Mouse (Mus musculus): ENCODE data around the gene Car7. TPM values are rescaled to one million over a fixed set of nuclear protein-coding genes. Genes with fewer than 3 reads are reported as not detected.

The Car7 gene
- polyA plus RNA-seq, 2 experiments = 5.0 to 11.2 TPM

DNA sequence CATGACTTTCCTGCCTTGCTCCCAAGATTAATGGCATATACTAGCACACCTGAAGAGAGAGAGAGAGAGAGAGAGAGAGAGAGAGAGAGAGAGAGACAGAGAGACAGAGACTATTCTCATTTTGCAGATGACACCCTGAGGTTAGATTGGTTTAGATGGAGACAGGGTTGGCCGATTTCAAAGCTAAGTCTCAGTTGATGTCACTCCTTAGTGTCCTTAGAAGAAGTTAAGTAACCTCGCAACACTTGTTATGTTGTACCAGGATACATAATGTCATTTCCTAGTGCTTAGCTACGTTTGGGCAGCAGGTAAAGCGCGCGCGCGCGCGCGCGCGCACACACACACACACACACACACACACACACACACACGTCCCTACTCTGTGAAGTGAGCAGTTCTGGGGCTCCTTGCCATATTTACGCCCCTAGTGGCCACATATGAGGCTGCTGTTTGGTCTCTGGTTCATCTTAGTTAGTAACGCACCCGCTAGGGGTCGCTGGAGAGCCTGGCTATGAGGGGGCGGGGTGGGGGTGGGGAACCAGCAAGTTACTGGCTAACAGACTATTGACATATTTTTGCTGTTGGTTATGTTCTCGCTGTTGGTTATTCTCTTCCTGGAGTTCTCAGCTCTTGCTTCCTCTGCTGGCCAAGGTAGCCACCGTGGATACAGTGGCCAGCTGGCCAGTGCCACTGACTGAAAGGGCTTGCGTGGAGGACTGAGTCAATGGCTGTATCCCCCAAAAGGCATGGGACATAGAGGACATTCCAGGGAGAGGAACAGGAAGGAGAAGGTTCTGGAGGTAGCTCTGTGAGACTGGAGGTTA, 30.4 kb downstream of the Car7 start:
- Histone ChIP-seq H3K27me3 (ENCODE audit: control insufficient read depth, insufficient read depth, low read length) (no peaks in the 10 kb centered on the region), H3K36me3 (replicated peaks; ENCODE audit: control insufficient read depth, insufficient read depth, low read depth) (no peaks in the 10 kb centered on the region), H3K4me2 (ENCODE audit: low read depth) (peak overlapping the region; percentile 36), H3K4me1 (replicated peaks; ENCODE audit: control insufficient read depth in 2 of 2, insufficient read depth in 2 of 2, low read length in 1 of 2) (peaks cover 0 to 5% of the 10 kb centered on the region in 2 experiments; a peak in 2 of 4 replicates), H3K9ac (replicated peaks) (no peak overlapping the region), H3K27ac (no peak overlapping the region), H3K4me3 (ENCODE audit: insufficient read depth in 1 of 2, low read depth in 2 of 2, low read length in 2 of 2) (no peak overlapping the region), H3K9me3 (ENCODE audit: control insufficient read depth, low read length) (no peaks in the 10 kb centered on the region)
- TF ChIP-seq EP300 (IDR thresholded peaks at IDR 0.05; ENCODE audit: low read depth) (no peak), CTCF (IDR thresholded peaks at IDR 0.05; ENCODE audit: low read depth) (peak; percentile 92)
- WGBS (ENCODE audit: insufficient replicate concordance) = 15% methylated on average over 22 of the region's 22 CpGs
- DNase-seq (ENCODE audit: low read depth in 3 of 3, low spot score in 3 of 3) = peak; percentile 74 to 77 (median 76)
- peak; percentile 85 for ATAC-seq (ENCODE audit: insufficient read depth)

DNA sequence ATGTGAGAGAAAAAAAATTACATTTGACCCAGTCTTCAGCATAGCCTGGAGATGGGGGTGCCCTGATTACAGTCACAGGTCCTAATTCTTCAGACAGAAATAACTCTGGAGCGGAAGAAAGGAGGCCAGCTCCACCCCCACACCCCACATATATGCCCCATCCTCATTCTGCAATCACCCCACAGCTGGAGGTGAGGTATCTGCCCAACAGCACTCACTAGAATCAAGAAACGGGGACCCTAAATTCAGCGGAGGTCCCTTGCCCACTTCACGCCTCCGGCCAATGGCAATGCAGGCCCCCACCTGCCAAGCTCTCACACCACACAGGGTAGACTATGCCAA, 30.9 kb downstream of the Car7 start:
- ATAC-seq (ENCODE audit: insufficient read depth) = no peak
- 85% methylated on average over 5 of the region's 5 CpGs for WGBS (ENCODE audit: insufficient replicate concordance)
- H3K9me3 ChIP-seq (ENCODE audit: control insufficient read depth, low read length) = no peaks in the 10 kb centered on the region
- H3K36me3 ChIP-seq (replicated peaks; ENCODE audit: control insufficient read depth, insufficient read depth, low read depth) = no peaks in the 10 kb centered on the region
- no peak for DNase-seq (ENCODE audit: low read depth in 3 of 3, low spot score in 3 of 3)
- no peak for TF ChIP-seq EP300 (IDR thresholded peaks at IDR 0.05; ENCODE audit: low read depth)
- no peak overlapping the region for H3K4me3 ChIP-seq (ENCODE audit: insufficient read depth in 1 of 2, low read depth in 2 of 2, low read length in 2 of 2)
- no peak overlapping the region for H3K9ac ChIP-seq (replicated peaks)
- H3K4me1 ChIP-seq (replicated peaks; ENCODE audit: control insufficient read depth in 2 of 2, insufficient read depth in 2 of 2, low read length in 1 of 2) = peaks cover 0 to 6% of the 10 kb centered on the region in 2 experiments; a peak in 2 of 4 replicates
- H3K4me2 ChIP-seq (ENCODE audit: low read depth) = no peak overlapping the region
- no peak overlapping the region for H3K27ac ChIP-seq
- H3K27me3 ChIP-seq (ENCODE audit: control insufficient read depth, insufficient read depth, low read length) = no peaks in the 10 kb centered on the region

DNA sequence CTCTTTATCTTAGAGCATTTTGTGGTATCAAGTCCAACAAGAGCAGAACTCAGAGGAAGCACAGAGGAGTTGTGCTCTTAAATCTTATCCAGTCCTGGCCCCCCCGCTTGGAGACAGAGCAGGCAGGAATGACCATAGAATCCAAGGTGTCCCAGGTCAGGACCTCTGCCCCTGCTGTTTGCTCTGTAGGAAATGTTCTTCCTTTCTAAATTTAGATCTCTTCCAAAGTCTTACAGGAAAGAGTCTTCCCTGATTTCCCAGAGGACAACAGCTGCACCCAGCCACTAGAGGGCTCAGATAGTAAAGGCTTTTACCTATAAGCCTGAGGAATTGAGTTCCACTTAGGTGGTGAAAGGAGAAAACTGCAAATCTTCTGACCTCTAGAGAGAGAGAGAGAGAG, 35.1 kb downstream of the Car7 start:
- H3K27me3 ChIP-seq (ENCODE audit: control insufficient read depth, insufficient read depth, low read length) = no peaks in the 10 kb centered on the region
- ATAC-seq (ENCODE audit: insufficient read depth) = no peak

DNA sequence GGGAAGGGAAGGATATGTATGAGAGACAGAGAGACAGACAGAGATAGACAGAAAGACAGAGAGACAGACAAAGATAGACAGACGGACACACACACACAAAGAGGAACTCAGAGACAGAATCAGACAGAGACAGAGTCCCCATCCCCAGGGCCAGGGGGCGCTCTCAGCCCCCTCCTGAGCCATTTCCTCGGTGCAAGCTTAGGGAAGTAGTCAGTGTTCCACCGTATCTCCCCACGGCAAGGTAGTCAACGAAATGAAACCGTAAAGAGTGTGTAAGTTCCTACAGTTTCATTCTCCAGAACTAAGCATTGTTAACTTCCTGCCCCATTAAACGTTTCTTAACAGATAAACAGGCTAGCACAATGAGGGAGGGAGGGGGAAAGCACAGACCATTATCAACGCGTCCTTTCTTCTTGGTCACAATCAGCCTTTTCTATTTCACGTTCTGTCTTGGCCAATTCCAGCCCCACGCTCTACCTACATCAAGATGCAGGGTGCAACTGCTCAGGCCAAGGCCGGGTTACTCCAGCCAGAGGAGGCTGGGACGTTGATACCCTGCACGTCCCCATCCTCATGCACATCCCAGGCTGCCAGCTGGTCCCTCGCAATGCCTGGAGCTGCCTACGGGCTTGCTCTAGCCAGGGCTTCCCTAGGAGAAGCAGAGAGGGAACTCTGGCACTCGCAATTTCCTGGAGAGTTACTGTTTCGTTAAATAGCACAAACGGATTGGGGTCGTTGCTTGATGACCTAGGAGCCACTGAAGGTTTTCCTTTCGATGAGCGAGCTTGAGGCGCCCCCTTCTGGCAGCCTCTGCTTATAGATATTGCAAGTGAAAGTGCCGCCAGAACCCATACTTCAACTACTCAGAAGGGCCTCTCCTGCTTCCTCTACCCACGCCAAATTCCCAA, 36.2 kb downstream of the Car7 start:
- ATAC-seq (ENCODE audit: insufficient read depth) = peak; percentile 75
- H3K9me3 ChIP-seq (ENCODE audit: control insufficient read depth, low read length) = no peaks in the 10 kb centered on the region
- H3K4me2 ChIP-seq (ENCODE audit: low read depth) = peak overlapping the region; percentile 82
- H3K4me3 ChIP-seq (ENCODE audit: insufficient read depth in 1 of 2, low read depth in 2 of 2, low read length in 2 of 2) = peak overlapping the region; percentile 51 to 52
- H3K4me1 ChIP-seq (replicated peaks; ENCODE audit: control insufficient read depth in 2 of 2, insufficient read depth in 2 of 2, low read length in 1 of 2) = 0 out of 4 replicates have a peak, but pooled peaks cover 0 to 5% of the 10 kb centered on the region in 2 experiments
- peak overlapping the region; percentile 42; the same call in 1 of the 2 replicates for H3K9ac ChIP-seq (replicated peaks)
- WGBS (ENCODE audit: insufficient replicate concordance) = under 1% methylated on average over 26 of the region's 26 CpGs
- DNase-seq (ENCODE audit: low read depth in 3 of 3, low spot score in 3 of 3) = peak; percentile 56 to 68 (median 57)
- no peak for TF ChIP-seq EP300 (IDR thresholded peaks at IDR 0.05; ENCODE audit: low read depth)
- TF ChIP-seq CTCF (IDR thresholded peaks at IDR 0.05; ENCODE audit: low read depth) = peak; percentile 82
- H3K27ac ChIP-seq = no peak overlapping the region
- no peaks in the 10 kb centered on the region for H3K36me3 ChIP-seq (replicated peaks; ENCODE audit: control insufficient read depth, insufficient read depth, low read depth)
- H3K27me3 ChIP-seq (ENCODE audit: control insufficient read depth, insufficient read depth, low read length) = no peaks in the 10 kb centered on the region

More for the DNA sequence above, 35.1 kb downstream of the Car7 start:
- H3K9ac ChIP-seq (replicated peaks) = no peak overlapping the region
- 56% methylated on average over 1 of the region's 1 CpGs for WGBS (ENCODE audit: insufficient replicate concordance)
- no peak overlapping the region for H3K4me3 ChIP-seq (ENCODE audit: insufficient read depth in 1 of 2, low read depth in 2 of 2, low read length in 2 of 2)
- H3K27ac ChIP-seq = no peak overlapping the region
- no peak overlapping the region for H3K4me2 ChIP-seq (ENCODE audit: low read depth)
- H3K4me1 ChIP-seq (replicated peaks; ENCODE audit: control insufficient read depth in 2 of 2, insufficient read depth in 2 of 2, low read length in 1 of 2) = peaks cover 0 to 10% of the 10 kb centered on the region in 2 experiments; a peak in 2 of 4 replicates
- no peak for TF ChIP-seq EP300 (IDR thresholded peaks at IDR 0.05; ENCODE audit: low read depth)
- TF ChIP-seq CTCF (IDR thresholded peaks at IDR 0.05; ENCODE audit: low read depth) = peak; percentile 28; the same call in 1 of the 2 replicates
- no peaks in the 10 kb centered on the region for H3K36me3 ChIP-seq (replicated peaks; ENCODE audit: control insufficient read depth, insufficient read depth, low read depth)
- no peak for DNase-seq (ENCODE audit: low read depth in 3 of 3, low spot score in 3 of 3)
- no peaks in the 10 kb centered on the region for H3K9me3 ChIP-seq (ENCODE audit: control insufficient read depth, low read length)

DNA sequence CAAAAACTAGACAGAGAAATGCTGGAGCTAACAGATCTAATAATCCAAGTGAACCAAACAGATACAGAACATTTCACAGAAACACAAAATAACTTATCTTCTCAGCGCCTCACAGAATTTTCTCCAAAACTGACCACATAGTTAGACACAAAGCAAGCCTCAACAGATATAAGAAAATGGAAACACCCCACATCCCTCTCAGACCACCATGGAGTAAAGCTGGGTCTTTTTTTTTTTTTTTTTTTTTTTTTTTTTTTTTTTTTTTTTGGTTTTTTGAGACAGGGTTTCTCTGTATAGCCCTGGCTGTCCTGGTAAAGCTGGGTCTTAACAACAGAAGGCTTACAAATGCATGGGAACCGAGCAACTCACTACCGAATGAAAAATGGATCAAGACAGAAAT, 42.3 kb downstream of the Car7 start:
- Histone ChIP-seq H3K4me1 (replicated peaks; ENCODE audit: control insufficient read depth in 2 of 2, insufficient read depth in 2 of 2, low read length in 1 of 2) (no peaks in the 10 kb centered on the region), H3K36me3 (replicated peaks; ENCODE audit: control insufficient read depth, insufficient read depth, low read depth) (no peaks in the 10 kb centered on the region), H3K27ac (no peak overlapping the region), H3K9me3 (ENCODE audit: control insufficient read depth, low read length) (no peaks in the 10 kb centered on the region), H3K4me3 (ENCODE audit: insufficient read depth in 1 of 2, low read depth in 2 of 2, low read length in 2 of 2) (no peak overlapping the region), H3K27me3 (ENCODE audit: control insufficient read depth, insufficient read depth, low read length) (no peaks in the 10 kb centered on the region), H3K9ac (replicated peaks) (no peak overlapping the region), H3K4me2 (ENCODE audit: low read depth) (no peak overlapping the region)
- DNase-seq (ENCODE audit: low read depth in 3 of 3, low spot score in 3 of 3) (no peak), ATAC-seq (ENCODE audit: insufficient read depth) (no peak)
- WGBS (ENCODE audit: insufficient replicate concordance) = 60% methylated on average over 3 of the region's 3 CpGs
- TF ChIP-seq EP300 (IDR thresholded peaks at IDR 0.05; ENCODE audit: low read depth) (no peak), CTCF (IDR thresholded peaks at IDR 0.05; ENCODE audit: low read depth) (no peak)
